Mouse (Mus musculus) lung, embryonic 15.5 days (tissue): ENCODE measurements at regions not wholly inside any gene's neighbourhood (a gene's known extent, or its start where the extent isn't known, plus 50 kb on each side); places are given as distances from the start of the nearest gene placed in this dataset.

Source experiments
- ATAC-seq: fragments of 200-750 bp; cut with Nextera tagmentation; 2 replicates; pipeline ENCODE4 v1.8.0; 2017; ENCODE audit warnings: moderate number of reproducible peaks, borderline replicate concordance; ENCODE audit not compliant: low FRiP score, low TSS enrichment; ENCODE audit errors: extremely low read depth
- H3K27ac ChIP-seq: fragments of 300-500 bp; sonication (generic); 2 replicates; pipeline ENCODE4 v1.5.1; 2015; ENCODE audit warnings: moderate library complexity, mild to moderate bottlenecking, inconsistent platforms
- H3K27me3 ChIP-seq: fragments of 300-500 bp; sonication (generic); 2 replicates; pipeline ENCODE4 v1.6.1; 2015; ENCODE audit warnings: inconsistent platforms
- H3K36me3 ChIP-seq: fragments of 300-500 bp; sonication (generic); 2 replicates; pipeline ENCODE4 v1.6.1; 2015; ENCODE audit warnings: inconsistent platforms
- H3K4me1 ChIP-seq: fragments of 300-500 bp; sonication (generic); 2 replicates; pipeline ENCODE4 v1.6.1; 2015; ENCODE audit warnings: inconsistent platforms
- H3K4me2 ChIP-seq: fragments of 300-500 bp; sonication (generic); 2 replicates; pipeline ENCODE4 v1.6.1; 2015; ENCODE audit warnings: inconsistent platforms, mild to moderate bottlenecking, moderate library complexity
- H3K4me3 ChIP-seq: fragments of 300-500 bp; sonication (generic); 2 replicates; pipeline ENCODE4 v1.5.1; 2015; ENCODE audit warnings: mild to moderate bottlenecking, inconsistent platforms
- H3K9ac ChIP-seq: fragments of 300-500 bp; sonication (generic); 2 replicates; pipeline ENCODE4 v1.6.1; 2015; ENCODE audit warnings: inconsistent platforms
- H3K9me3 ChIP-seq: fragments of 300-500 bp; sonication (generic); 2 replicates; pipeline ENCODE4 v1.6.1; 2016; ENCODE audit warnings: inconsistent platforms
- WGBS: fragments of 180-500 bp; shearing (Covaris S2); methylation state at CpG from one replicate; pipeline ENCODE4 v1.1.7; 2015; 5-methylcytosine and 5-hydroxymethylcytosine counted together

DNA sequence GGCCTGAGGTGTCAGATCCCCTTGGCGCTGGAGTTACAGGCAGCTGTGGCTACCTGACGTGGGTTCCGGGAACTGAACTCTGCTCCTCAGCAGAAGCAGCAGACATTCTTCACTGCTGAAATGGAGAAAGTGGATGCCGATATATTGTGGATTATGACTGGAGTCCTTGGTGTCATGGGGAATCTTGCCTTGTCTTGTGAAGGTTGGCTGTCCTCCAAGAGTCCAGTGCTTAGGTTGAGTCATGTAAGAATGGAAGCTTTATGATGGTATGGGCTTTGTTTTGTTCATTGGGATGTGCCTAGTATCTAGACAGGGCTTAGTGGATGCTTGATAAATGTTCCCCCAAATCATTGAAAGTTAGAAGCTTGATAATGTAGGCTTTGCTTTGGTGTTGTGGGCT, 205.2 kb upstream of the Pgrmc2 start:
- H3K27ac ChIP-seq = no peak overlapping the region
- H3K27me3 ChIP-seq = peaks cover 12% of the 10 kb centered on the region; the same call in 1 of the 2 replicates
- H3K4me2 ChIP-seq = no peak overlapping the region
- no peaks in the 10 kb centered on the region for H3K9me3 ChIP-seq
- 76% methylated on average over 4 of the region's 4 CpGs for WGBS
- ATAC-seq = no peak
- H3K4me1 ChIP-seq = peaks cover 34% of the 10 kb centered on the region
- H3K4me3 ChIP-seq = no peak overlapping the region
- H3K9ac ChIP-seq = no peak overlapping the region
- no peaks in the 10 kb centered on the region for H3K36me3 ChIP-seq

DNA sequence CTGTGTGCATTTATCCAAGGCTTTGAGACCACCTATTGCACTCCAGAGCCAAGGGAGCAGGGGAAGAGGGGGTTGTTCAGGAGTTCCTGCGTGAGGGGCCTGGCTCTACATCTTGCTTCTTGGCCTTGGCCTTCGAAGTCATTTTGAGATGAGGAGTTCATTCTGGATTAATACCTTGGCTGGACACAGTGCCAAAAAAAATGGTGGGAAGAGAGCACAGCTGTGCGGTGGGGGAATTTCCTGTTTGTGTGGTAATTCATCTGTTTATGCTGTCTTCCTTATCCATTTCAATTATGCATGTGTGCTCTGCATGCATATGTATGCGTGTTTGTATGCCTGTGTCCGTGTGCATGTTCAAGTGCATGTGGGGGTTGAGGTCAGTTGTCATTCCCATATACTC, 202.5 kb upstream of the Pgrmc2 start:
- Histone ChIP-seq H3K27ac (peak overlapping the region; percentile 49; the same call in 1 of the 2 replicates), H3K4me1 (peaks cover 30% of the 10 kb centered on the region), H3K4me3 (no peak overlapping the region), H3K27me3 (peaks cover 9% of the 10 kb centered on the region; the same call in 1 of the 2 replicates), H3K36me3 (no peaks in the 10 kb centered on the region), H3K4me2 (no peak overlapping the region), H3K9me3 (no peaks in the 10 kb centered on the region), H3K9ac (no peak overlapping the region)
- no peak for ATAC-seq
- WGBS = 50% methylated on average over 5 of the region's 5 CpGs

DNA sequence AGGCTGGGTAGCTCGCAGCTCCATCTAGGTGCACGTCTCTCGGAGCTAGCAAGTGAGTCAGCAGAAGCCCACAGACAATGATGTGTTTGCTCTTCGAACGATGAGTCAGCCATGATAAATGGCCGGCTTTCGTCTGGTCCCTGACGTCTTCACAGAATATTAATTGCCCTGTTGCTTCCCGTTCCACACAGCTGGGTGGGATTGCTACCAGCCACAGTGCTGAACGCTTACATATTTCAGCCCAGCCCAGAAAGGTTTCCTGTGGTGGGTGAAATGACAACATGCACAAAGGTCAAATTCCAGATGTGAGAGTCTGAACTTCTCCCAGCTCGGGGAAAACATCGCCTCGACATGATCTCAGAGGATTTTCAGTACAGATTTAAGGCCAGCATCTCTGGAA, 202.1 kb upstream of the Pgrmc2 start:
- peak overlapping the region; percentile 49; the same call in 1 of the 2 replicates for H3K27ac ChIP-seq
- H3K4me3 ChIP-seq = no peak overlapping the region
- H3K4me2 ChIP-seq = no peak overlapping the region
- ATAC-seq = peak; percentile 69
- 24% methylated on average over 13 of the region's 13 CpGs for WGBS
- H3K36me3 ChIP-seq = no peaks in the 10 kb centered on the region
- H3K9ac ChIP-seq = no peak overlapping the region
- H3K9me3 ChIP-seq = no peaks in the 10 kb centered on the region
- peaks cover 9% of the 10 kb centered on the region; the same call in 1 of the 2 replicates for H3K27me3 ChIP-seq
- peaks cover 27% of the 10 kb centered on the region for H3K4me1 ChIP-seq

DNA sequence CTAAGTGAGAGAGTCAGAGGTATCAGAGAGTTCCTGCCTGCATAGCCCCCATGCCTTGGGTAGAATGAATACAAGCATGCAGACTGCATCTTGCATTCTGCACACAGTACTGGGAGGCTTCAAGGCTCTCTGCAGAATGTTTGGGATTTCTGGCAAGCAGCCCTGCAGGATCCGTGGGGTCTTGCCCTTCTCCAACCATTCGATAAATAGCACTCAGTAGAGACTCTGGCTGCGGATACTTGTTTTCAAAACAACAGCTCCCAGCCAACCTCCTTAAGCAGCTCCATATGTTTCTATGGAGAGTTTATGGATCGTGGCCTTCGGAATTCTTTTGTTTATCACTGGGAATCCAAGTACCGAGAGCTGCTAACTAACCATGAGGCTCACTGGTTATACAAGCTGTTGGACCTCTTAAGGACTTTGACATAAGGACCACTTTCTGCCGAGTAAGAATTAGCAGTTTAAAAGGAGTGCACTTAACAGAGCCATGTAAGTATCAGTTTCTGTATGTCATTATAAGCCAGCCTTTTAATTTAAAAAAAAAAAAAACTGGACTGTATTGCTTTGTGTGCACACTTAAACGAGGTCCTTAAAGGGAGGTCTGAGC, 199.7 kb upstream of the Pgrmc2 start:
- WGBS = 17% methylated on average over 8 of the region's 8 CpGs
- Histone ChIP-seq H3K4me1 (peaks cover 27% of the 10 kb centered on the region), H3K27me3 (peaks cover 4% of the 10 kb centered on the region; the same call in 1 of the 2 replicates), H3K9ac (no peak overlapping the region), H3K4me2 (no peak overlapping the region), H3K27ac (peak overlapping the region; percentile 45), H3K4me3 (no peak overlapping the region), H3K9me3 (no peaks in the 10 kb centered on the region), H3K36me3 (no peaks in the 10 kb centered on the region)
- ATAC-seq = peak; percentile 81

DNA sequence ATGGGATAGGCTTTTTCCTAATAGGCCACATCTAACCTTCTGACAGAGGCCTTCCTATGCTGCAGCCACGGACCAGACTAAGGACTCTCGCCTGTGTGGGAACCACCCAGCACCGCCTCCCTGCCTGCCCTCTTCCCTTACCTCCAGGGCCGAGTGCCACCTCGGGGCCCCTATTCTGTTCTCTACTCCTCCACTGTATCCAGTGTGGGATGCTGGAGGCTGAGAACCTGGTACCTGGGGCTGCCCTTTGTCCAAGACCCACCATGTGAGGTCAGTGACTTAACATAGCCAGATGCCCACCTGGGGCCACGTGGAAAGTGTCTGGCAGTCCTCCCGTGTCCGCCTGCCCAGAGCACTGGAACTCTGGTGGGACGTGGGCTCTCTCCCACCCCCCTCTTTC, 193.2 kb upstream of the Pgrmc2 start:
- no peaks in the 10 kb centered on the region for H3K27me3 ChIP-seq
- H3K27ac ChIP-seq = no peak overlapping the region
- H3K4me1 ChIP-seq = no peaks in the 10 kb centered on the region
- H3K36me3 ChIP-seq = no peaks in the 10 kb centered on the region
- no peak overlapping the region for H3K9ac ChIP-seq
- H3K4me2 ChIP-seq = no peak overlapping the region
- ATAC-seq = no peak
- 85% methylated on average over 9 of the region's 9 CpGs for WGBS
- no peaks in the 10 kb centered on the region for H3K9me3 ChIP-seq
- no peak overlapping the region for H3K4me3 ChIP-seq

DNA sequence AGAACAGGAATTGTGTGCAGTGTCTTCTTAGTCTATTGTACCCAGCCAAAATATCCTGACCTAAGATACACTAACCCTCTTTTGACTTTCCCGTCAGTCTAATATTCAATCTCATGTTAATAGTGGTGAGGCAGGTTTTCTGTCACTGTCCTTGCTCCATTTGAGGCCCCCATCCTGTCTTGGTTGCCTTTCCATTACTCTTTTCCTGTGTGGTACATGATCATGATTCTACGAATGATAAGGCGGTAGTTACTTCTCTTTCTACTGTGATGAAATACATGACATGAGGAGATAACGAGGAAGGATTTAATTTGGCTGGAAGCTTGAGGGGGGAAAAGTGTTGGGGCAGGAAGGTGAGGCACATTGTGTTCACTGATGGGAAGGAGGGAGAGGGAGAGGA, 185.7 kb upstream of the Pgrmc2 start:
- no peaks in the 10 kb centered on the region for H3K36me3 ChIP-seq
- H3K27ac ChIP-seq = no peak overlapping the region
- ATAC-seq = no peak
- no peak overlapping the region for H3K4me2 ChIP-seq
- no peaks in the 10 kb centered on the region for H3K4me1 ChIP-seq
- no peaks in the 10 kb centered on the region for H3K27me3 ChIP-seq
- H3K9me3 ChIP-seq = no peaks in the 10 kb centered on the region
- 79% methylated on average over 4 of the region's 4 CpGs for WGBS
- no peak overlapping the region for H3K9ac ChIP-seq
- H3K4me3 ChIP-seq = no peak overlapping the region

DNA sequence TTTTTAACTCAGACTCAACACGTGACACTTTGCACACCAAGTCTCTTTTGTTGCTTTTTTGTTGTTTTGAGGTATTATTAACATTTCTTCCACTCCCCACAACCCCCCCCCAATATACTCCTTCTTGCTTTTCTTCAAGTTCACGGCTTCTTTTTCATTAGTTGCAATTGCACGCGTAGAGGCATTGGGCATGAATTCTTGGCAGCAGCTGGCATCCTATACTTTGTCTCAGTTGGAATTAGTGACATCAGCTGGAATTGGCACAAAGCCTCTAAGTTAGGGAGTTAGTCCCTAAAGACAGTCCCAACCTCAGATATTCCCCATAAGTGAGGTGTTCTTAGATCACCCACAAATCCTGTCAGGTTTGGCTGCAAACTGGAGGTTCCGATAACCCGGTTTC, 183.4 kb upstream of the Pgrmc2 start:
- no peak for ATAC-seq
- Histone ChIP-seq H3K4me1 (no peaks in the 10 kb centered on the region), H3K36me3 (no peaks in the 10 kb centered on the region), H3K9ac (no peak overlapping the region), H3K4me3 (no peak overlapping the region), H3K27ac (no peak overlapping the region), H3K9me3 (no peaks in the 10 kb centered on the region), H3K27me3 (no peaks in the 10 kb centered on the region), H3K4me2 (no peak overlapping the region)
- WGBS = 83% methylated on average over 6 of the region's 6 CpGs

DNA sequence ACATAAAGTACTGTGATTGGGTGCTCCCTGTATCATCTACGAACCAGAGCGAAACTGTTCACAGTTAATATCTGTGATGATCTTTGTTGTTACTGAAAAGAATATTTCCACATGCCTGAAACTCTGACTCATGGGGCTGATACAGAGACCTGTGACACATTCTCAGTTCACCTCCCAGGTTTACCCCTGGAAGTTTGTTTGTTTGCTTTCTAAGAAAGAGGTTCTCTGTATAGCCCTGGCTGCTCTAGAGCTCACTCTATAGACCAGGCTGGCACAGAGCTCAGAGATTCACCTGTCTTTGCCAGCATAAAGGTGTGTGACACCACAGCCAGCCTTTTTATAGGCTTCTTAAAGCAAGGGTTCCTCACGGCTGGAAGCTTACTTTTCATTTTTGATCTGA, 182.6 kb upstream of the Pgrmc2 start:
- Histone ChIP-seq H3K4me3 (no peak overlapping the region), H3K36me3 (no peaks in the 10 kb centered on the region), H3K27ac (no peak overlapping the region), H3K4me1 (no peaks in the 10 kb centered on the region), H3K9ac (no peak overlapping the region), H3K9me3 (no peaks in the 10 kb centered on the region), H3K4me2 (no peak overlapping the region), H3K27me3 (no peaks in the 10 kb centered on the region)
- 91% methylated on average over 3 of the region's 3 CpGs for WGBS
- ATAC-seq = no peak

DNA sequence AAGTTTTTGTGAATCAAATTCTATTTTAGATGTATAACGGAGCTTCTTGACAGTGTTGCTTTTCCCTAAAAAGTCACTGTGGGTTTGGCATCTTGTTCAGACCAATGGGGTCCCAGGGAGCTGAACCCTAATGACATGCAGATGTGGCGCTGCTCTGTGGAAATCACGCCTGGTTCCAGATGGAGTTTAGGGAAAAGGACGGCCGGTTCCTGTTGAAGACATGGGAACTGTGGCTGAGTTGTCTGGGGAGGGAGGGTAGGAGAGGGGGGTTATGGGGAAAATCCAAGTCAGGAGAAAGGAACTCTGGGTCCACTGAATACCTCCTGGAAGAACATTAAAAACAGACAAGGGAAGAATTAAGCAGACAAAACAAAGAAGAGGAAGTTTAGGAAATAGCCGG, 175.4 kb upstream of the Pgrmc2 start:
- H3K4me2 ChIP-seq = no peak overlapping the region

DNA sequence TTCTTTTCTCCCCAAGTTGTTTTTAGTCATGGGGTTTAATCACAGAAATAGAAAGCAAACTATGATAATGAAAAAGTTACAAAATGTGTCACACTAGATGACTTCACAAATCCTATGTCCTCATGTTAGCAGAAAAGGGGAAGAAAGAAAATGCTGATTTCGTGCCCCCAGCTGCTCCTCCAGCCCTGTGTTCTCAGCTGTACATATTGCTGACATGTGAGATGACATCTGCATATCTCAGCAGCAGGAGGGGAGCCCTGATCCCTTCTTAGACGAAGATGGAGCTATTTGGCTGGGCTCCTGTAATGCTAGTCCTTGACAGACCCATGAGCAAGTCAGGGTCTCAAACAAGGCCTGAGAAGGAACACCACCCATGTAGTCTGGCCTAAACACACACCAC, 162.1 kb upstream of the Pgrmc2 start:
- Histone ChIP-seq H3K27ac (no peak overlapping the region), H3K4me1 (no peaks in the 10 kb centered on the region), H3K9ac (no peak overlapping the region), H3K4me3 (no peak overlapping the region), H3K4me2 (no peak overlapping the region), H3K36me3 (no peaks in the 10 kb centered on the region), H3K27me3 (no peaks in the 10 kb centered on the region), H3K9me3 (no peaks in the 10 kb centered on the region)
- no peak for ATAC-seq
- 41% methylated on average over 2 of the region's 2 CpGs for WGBS

More for the DNA sequence above, 175.4 kb upstream of the Pgrmc2 start:
- Histone ChIP-seq H3K4me1 (no peaks in the 10 kb centered on the region), H3K27me3 (no peaks in the 10 kb centered on the region), H3K4me3 (no peak overlapping the region), H3K9me3 (no peaks in the 10 kb centered on the region), H3K27ac (no peak overlapping the region), H3K36me3 (no peaks in the 10 kb centered on the region), H3K9ac (no peak overlapping the region)
- peak; percentile 52; the same call in 1 of the 2 replicates for ATAC-seq
- WGBS = 37% methylated on average over 6 of the region's 6 CpGs

DNA sequence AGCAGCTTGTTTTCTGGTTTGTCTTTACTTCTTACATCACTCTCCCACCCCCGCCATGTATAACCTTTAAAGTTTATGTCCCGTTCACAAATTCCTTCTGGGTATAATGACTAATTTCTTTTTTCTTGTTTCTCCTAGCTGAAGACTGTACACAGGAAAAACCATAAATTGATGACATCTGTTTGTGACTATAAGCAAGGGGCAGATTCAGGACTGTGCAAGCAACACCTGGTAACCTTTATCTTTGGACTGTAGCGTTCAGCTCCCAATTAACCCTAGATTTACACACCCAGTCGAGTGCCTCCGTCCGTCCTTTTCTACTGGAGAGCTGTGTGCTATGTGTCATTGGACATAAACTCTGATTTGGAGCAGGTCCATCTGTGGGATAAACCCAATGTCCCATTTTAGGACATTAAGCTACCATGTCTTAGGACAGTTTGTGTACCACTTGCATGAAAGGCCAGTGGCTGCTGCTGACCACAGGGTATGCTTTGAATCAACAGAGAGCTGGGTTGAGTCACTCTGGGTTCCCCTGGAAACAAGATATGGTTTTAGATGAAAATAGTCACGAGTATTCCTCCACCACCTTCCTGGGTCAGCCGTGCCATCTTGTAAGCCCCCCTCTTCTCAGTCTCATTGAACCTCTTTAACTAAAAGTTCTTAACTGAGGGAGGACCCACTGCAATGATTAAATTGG, 159.2 kb upstream of the Pgrmc2 start:
- Histone ChIP-seq H3K9me3 (no peaks in the 10 kb centered on the region), H3K27ac (no peak overlapping the region), H3K36me3 (no peaks in the 10 kb centered on the region), H3K9ac (no peak overlapping the region), H3K4me1 (no peaks in the 10 kb centered on the region), H3K4me2 (no peak overlapping the region), H3K4me3 (no peak overlapping the region), H3K27me3 (no peaks in the 10 kb centered on the region)
- 70% methylated on average over 8 of the region's 8 CpGs for WGBS
- ATAC-seq = no peak

DNA sequence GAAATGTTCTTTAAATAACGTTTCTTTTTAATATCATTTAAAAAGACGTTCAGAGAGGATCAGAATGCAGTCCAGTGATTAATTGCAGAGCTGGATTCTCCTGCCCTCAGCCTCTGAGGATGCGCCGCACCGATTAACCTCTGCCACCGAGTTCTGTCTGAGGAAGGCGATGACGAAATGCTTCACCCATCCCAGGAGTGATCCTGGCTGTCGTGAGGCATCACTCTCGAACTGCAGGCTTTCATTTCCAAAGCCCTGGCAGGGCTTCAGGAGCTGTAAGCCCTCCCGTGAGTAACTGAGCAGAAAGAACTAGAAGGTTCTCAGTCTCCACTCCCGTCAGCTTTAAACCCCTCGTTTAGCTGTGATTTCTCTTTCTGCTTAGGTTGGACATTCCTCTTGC, 157.0 kb upstream of the Pgrmc2 start:
- no peak overlapping the region for H3K9ac ChIP-seq
- no peaks in the 10 kb centered on the region for H3K36me3 ChIP-seq

More for the DNA sequence above, 157.0 kb upstream of the Pgrmc2 start:
- H3K4me2 ChIP-seq = no peak overlapping the region
- WGBS = 56% methylated on average over 13 of the region's 13 CpGs
- no peak overlapping the region for H3K27ac ChIP-seq
- H3K27me3 ChIP-seq = no peaks in the 10 kb centered on the region
- no peak for ATAC-seq
- H3K4me3 ChIP-seq = no peak overlapping the region
- no peaks in the 10 kb centered on the region for H3K9me3 ChIP-seq
- no peaks in the 10 kb centered on the region for H3K4me1 ChIP-seq
